Mouse (Mus musculus) lung, adult 2 months (tissue): ENCODE results near the gene Ptpa.

Experiments used
- CTCF ChIP-seq: fragments of 200-500 bp; IDR thresholded peaks from 2 replicates; pipeline ENCODE4 v1.5.1; 2011; ENCODE audit warnings: mild to moderate bottlenecking, low read length, control low read depth; ENCODE audit not compliant: insufficient read depth
- POLR2A ChIP-seq: fragments of 200-500 bp; IDR thresholded peaks from 2 replicates; pipeline ENCODE4 v1.6.1; 2011; ENCODE audit warnings: low read depth, mild to moderate bottlenecking, control low read depth, low read length, borderline replicate concordance; ENCODE audit errors: extremely low read depth

DNA sequence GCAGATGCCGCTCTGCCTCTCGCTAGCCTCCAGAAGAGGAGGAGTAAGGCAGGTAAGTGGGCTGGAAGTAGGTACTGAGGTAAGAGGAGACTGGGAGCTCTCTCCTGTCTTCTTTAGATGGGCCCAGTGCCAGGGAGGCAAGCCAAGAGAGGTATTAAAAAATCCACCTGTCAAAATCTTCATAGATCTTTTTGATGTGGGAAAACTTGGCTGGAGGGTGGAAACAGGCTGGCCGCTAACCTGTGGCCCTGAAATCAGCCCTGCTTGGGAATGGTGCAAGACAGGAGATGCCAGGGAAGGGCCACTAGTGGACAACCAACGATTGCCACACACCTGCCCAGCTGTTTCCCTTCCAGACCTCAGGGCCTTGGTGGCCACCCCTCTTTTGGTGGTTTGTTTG is 1.7 kb upstream of the Ptpa start:
- TF ChIP-seq CTCF (no peak), POLR2A (no peak)
